Mouse (Mus musculus): ENCODE data around the gene Arntl2. TPM values are rescaled to one million over a fixed set of nuclear protein-coding genes. Genes with fewer than 3 reads are reported as not detected.

Arntl2 gene
- polyA plus RNA-seq, 1 experiment from 2014 or later, result 2.9 TPM

- Histone ChIP-seq H3K9ac (ENCODE audit: low read length) (no peak overlapping the region), H3K4me3 (ENCODE audit: low read length) (no peak overlapping the region), H3K4me2 (ENCODE audit: low read depth, low read length) (no peak overlapping the region), H3K27me3 (ENCODE audit: control insufficient read depth, insufficient read depth, low read length) (no peaks in the 10 kb centered on the region), H3K9me3 (replicated peaks; ENCODE audit: control insufficient read depth, low read length) (no peaks in the 10 kb centered on the region), H3K36me3 (ENCODE audit: control insufficient read depth, insufficient read depth) (peaks cover 3% of the 10 kb centered on the region; the same call in 1 of the 2 replicates), H3K4me1 (ENCODE audit: control insufficient read depth, insufficient read depth, low read length) (no peaks in the 10 kb centered on the region), H3K27ac (ENCODE audit: low read length) (no peak overlapping the region)
- WGBS, result 84% methylated on average over 5 of the region's 5 CpGs
- ATAC-seq (replicated peaks; ENCODE audit: extremely low read depth, insufficient read depth, low FRiP score), result no peak
Measured at GRCm38 (mm10) chr6:146813007-146813406, 17.2 kb downstream of the Arntl2 start.

GRCm38 (mm10) chr6:146820177-146820965 is 24.5 kb downstream of the Arntl2 start:
- Histone ChIP-seq H3K9me3 (replicated peaks; ENCODE audit: control insufficient read depth, low read length) (no peaks in the 10 kb centered on the region), H3K4me1 (ENCODE audit: control insufficient read depth, insufficient read depth, low read length) (no peaks in the 10 kb centered on the region), H3K4me2 (ENCODE audit: low read depth, low read length) (no peak overlapping the region), H3K27me3 (ENCODE audit: control insufficient read depth, insufficient read depth, low read length) (no peaks in the 10 kb centered on the region), H3K36me3 (ENCODE audit: control insufficient read depth, insufficient read depth) (no peaks in the 10 kb centered on the region), H3K27ac (ENCODE audit: low read length) (no peak overlapping the region), H3K4me3 (ENCODE audit: low read length) (no peak overlapping the region), H3K9ac (ENCODE audit: low read length) (no peak overlapping the region)
- no peak for ATAC-seq (replicated peaks; ENCODE audit: extremely low read depth, insufficient read depth, low FRiP score)
- WGBS, result 80% methylated on average over 29 of the region's 29 CpGs

- no peak overlapping the region for H3K4me2 ChIP-seq (ENCODE audit: low read depth, low read length)
- no peak for ATAC-seq (replicated peaks; ENCODE audit: extremely low read depth, insufficient read depth, low FRiP score)
Measured at GRCm38 (mm10) chr6:146821958-146822357, 26.1 kb downstream of the Arntl2 start.

GRCm38 (mm10) chr6:146824727-146825486 is 29.1 kb downstream of the Arntl2 start:
- H3K4me1 ChIP-seq (ENCODE audit: control insufficient read depth, insufficient read depth, low read length), result no peaks in the 10 kb centered on the region

More at GRCm38 (mm10) chr6:146821958-146822357, 26.1 kb downstream of the Arntl2 start:
- Histone ChIP-seq H3K27ac (ENCODE audit: low read length) (no peak overlapping the region), H3K36me3 (ENCODE audit: control insufficient read depth, insufficient read depth) (no peaks in the 10 kb centered on the region), H3K9ac (ENCODE audit: low read length) (no peak overlapping the region), H3K27me3 (ENCODE audit: control insufficient read depth, insufficient read depth, low read length) (no peaks in the 10 kb centered on the region), H3K4me3 (ENCODE audit: low read length) (no peak overlapping the region), H3K9me3 (replicated peaks; ENCODE audit: control insufficient read depth, low read length) (no peaks in the 10 kb centered on the region), H3K4me1 (ENCODE audit: control insufficient read depth, insufficient read depth, low read length) (no peaks in the 10 kb centered on the region)
- 86% methylated on average over 13 of the region's 13 CpGs for WGBS

GRCm38 (mm10) chr6:146825487-146825773 is 29.6 kb downstream of the Arntl2 start:
- Histone ChIP-seq H3K9ac (ENCODE audit: low read length) (no peak overlapping the region), H3K9me3 (replicated peaks; ENCODE audit: control insufficient read depth, low read length) (no peaks in the 10 kb centered on the region), H3K27me3 (ENCODE audit: control insufficient read depth, insufficient read depth, low read length) (no peaks in the 10 kb centered on the region), H3K27ac (ENCODE audit: low read length) (no peak overlapping the region), H3K36me3 (ENCODE audit: control insufficient read depth, insufficient read depth) (no peaks in the 10 kb centered on the region), H3K4me3 (ENCODE audit: low read length) (no peak overlapping the region), H3K4me1 (ENCODE audit: control insufficient read depth, insufficient read depth, low read length) (no peaks in the 10 kb centered on the region), H3K4me2 (ENCODE audit: low read depth, low read length) (no peak overlapping the region)
- no peak for ATAC-seq (replicated peaks; ENCODE audit: extremely low read depth, insufficient read depth, low FRiP score)
- WGBS, result 70% methylated on average over 1 of the region's 1 CpGs

More at GRCm38 (mm10) chr6:146824727-146825486, 29.1 kb downstream of the Arntl2 start:
- Histone ChIP-seq H3K27me3 (ENCODE audit: control insufficient read depth, insufficient read depth, low read length) (no peaks in the 10 kb centered on the region), H3K4me3 (ENCODE audit: low read length) (no peak overlapping the region), H3K9ac (ENCODE audit: low read length) (no peak overlapping the region), H3K27ac (ENCODE audit: low read length) (no peak overlapping the region), H3K4me2 (ENCODE audit: low read depth, low read length) (no peak overlapping the region), H3K9me3 (replicated peaks; ENCODE audit: control insufficient read depth, low read length) (no peaks in the 10 kb centered on the region), H3K36me3 (ENCODE audit: control insufficient read depth, insufficient read depth) (no peaks in the 10 kb centered on the region)
- WGBS, result 41% methylated on average over 16 of the region's 16 CpGs
- no peak for ATAC-seq (replicated peaks; ENCODE audit: extremely low read depth, insufficient read depth, low FRiP score)

GRCm38 (mm10) chr6:146831320-146831719 is 35.5 kb downstream of the Arntl2 start:
- H3K9ac ChIP-seq (ENCODE audit: low read length), result no peak overlapping the region
- no peak overlapping the region for H3K27ac ChIP-seq (ENCODE audit: low read length)
- no peak for ATAC-seq (replicated peaks; ENCODE audit: extremely low read depth, insufficient read depth, low FRiP score)
- H3K4me3 ChIP-seq (ENCODE audit: low read length), result no peak overlapping the region
- no peaks in the 10 kb centered on the region for H3K9me3 ChIP-seq (replicated peaks; ENCODE audit: control insufficient read depth, low read length)
- peaks cover 8% of the 10 kb centered on the region; the same call in 1 of the 2 replicates for H3K4me1 ChIP-seq (ENCODE audit: control insufficient read depth, insufficient read depth, low read length)
- WGBS, result 90% methylated on average over 12 of the region's 12 CpGs
- no peak overlapping the region for H3K4me2 ChIP-seq (ENCODE audit: low read depth, low read length)
- no peaks in the 10 kb centered on the region for H3K27me3 ChIP-seq (ENCODE audit: control insufficient read depth, insufficient read depth, low read length)
- H3K36me3 ChIP-seq (ENCODE audit: control insufficient read depth, insufficient read depth), result no peaks in the 10 kb centered on the region

GRCm38 (mm10) chr6:146833485-146834314 is 37.8 kb downstream of the Arntl2 start:
- 63% methylated on average over 6 of the region's 6 CpGs for WGBS
- Histone ChIP-seq H3K4me2 (ENCODE audit: low read depth, low read length) (no peak overlapping the region), H3K27me3 (ENCODE audit: control insufficient read depth, insufficient read depth, low read length) (no peaks in the 10 kb centered on the region), H3K4me1 (ENCODE audit: control insufficient read depth, insufficient read depth, low read length) (peaks cover 12% of the 10 kb centered on the region), H3K9ac (ENCODE audit: low read length) (no peak overlapping the region), H3K27ac (ENCODE audit: low read length) (no peak overlapping the region), H3K9me3 (replicated peaks; ENCODE audit: control insufficient read depth, low read length) (no peaks in the 10 kb centered on the region), H3K4me3 (ENCODE audit: low read length) (no peak overlapping the region), H3K36me3 (ENCODE audit: control insufficient read depth, insufficient read depth) (no peaks in the 10 kb centered on the region)
- no peak; the same call in 1 of the 2 replicates for ATAC-seq (replicated peaks; ENCODE audit: extremely low read depth, insufficient read depth, low FRiP score)

- no peaks in the 10 kb centered on the region for H3K9me3 ChIP-seq (replicated peaks; ENCODE audit: control insufficient read depth, low read length)
- ATAC-seq (replicated peaks; ENCODE audit: extremely low read depth, insufficient read depth, low FRiP score), result no peak
- H3K27me3 ChIP-seq (ENCODE audit: control insufficient read depth, insufficient read depth, low read length), result no peaks in the 10 kb centered on the region
- H3K4me3 ChIP-seq (ENCODE audit: low read length), result no peak overlapping the region
- no peak overlapping the region for H3K9ac ChIP-seq (ENCODE audit: low read length)
- peaks cover 12% of the 10 kb centered on the region for H3K4me1 ChIP-seq (ENCODE audit: control insufficient read depth, insufficient read depth, low read length)
- H3K27ac ChIP-seq (ENCODE audit: low read length), result no peak overlapping the region
- H3K36me3 ChIP-seq (ENCODE audit: control insufficient read depth, insufficient read depth), result no peaks in the 10 kb centered on the region
- WGBS, result 63% methylated on average over 3 of the region's 3 CpGs
- H3K4me2 ChIP-seq (ENCODE audit: low read depth, low read length), result no peak overlapping the region
Measured at GRCm38 (mm10) chr6:146834342-146834741, 38.5 kb downstream of the Arntl2 start.
